Mouse (Mus musculus): ENCODE results near the gene Chek2. TPM values are rescaled to one million over a fixed set of nuclear protein-coding genes. Genes with fewer than 3 reads are reported as not detected.

Chek2 gene
- 2.5 TPM for polyA plus RNA-seq (2017; shearing (Covaris generic))

DNA sequence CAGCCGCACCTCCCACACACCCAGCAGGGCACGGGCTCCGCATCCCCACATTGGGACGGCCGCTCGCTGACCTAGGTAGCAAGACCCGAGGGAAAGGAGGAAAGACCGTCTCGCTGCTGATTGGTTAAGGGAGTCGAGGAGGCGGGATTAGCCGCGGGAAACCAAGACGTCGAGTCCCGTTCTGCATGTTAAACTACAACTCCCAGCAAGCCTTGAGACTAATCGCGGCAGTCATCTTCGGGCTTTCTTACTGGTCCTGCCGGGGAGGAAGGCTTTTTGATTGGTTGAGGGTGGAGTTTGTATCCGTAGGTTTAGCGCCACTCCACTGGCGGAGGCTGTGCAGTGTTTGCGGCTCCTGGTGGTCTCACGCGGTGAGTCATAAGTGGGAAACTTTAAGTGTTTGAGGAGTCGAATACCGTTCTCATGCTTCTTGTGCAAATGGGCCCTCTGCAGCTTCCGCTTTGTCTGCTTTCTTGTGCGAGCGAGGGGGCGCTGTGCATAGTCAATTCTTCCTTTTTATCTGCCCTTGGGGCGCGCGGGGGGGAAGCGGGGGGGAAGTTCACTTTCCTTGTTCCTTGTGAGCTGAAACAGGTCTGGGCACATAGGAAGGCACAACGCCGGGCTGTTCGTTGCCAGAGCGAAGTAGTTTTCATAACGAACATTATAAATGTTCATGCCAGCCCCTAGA lies at the start of gene Chek2, which contains the start of gene Hscb:
TSS of gene Chek2 (plus strand) at position 302 of the 688 bp plus-strand sequence.
TSS of gene Hscb (minus strand) at position 100 of the 688 bp plus-strand sequence.

DNA sequence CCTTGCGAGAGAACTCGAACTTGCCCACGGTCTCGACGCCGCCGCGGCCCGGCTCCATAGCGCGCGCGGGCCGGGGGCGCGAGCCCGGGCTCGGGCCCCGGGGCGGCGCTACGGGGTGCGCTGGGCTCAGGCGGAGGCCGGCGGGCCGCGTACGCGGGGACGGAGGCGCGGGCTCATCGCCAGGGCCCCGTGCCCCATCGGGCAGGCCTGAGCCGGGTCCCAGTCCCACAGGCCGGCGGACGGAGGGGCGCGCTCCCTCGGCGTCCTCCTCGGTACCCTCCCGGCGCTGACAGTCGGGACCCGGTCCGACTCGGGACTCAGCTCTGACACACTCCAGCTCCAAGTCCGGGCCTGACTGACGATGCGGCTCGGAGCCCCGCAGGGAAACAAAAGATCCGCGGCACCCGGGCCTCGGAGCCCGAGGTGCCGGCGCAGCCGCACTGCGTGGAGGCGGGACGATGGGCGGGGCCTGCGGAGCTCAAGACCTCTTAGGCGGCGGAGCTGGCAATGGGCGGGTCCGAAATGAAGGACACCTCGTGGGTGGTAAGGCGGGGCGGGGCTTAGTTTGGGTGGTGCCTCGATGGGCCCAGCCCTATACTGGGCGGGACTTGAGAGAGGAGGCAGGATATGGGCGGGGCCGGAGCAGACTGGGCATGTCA lies 30.0 kb upstream of the Chek2 start, which contains the start of gene Ulk1:
TSS of gene Ulk1 (minus strand) at position 431 of the 659 bp plus-strand sequence.

DNA sequence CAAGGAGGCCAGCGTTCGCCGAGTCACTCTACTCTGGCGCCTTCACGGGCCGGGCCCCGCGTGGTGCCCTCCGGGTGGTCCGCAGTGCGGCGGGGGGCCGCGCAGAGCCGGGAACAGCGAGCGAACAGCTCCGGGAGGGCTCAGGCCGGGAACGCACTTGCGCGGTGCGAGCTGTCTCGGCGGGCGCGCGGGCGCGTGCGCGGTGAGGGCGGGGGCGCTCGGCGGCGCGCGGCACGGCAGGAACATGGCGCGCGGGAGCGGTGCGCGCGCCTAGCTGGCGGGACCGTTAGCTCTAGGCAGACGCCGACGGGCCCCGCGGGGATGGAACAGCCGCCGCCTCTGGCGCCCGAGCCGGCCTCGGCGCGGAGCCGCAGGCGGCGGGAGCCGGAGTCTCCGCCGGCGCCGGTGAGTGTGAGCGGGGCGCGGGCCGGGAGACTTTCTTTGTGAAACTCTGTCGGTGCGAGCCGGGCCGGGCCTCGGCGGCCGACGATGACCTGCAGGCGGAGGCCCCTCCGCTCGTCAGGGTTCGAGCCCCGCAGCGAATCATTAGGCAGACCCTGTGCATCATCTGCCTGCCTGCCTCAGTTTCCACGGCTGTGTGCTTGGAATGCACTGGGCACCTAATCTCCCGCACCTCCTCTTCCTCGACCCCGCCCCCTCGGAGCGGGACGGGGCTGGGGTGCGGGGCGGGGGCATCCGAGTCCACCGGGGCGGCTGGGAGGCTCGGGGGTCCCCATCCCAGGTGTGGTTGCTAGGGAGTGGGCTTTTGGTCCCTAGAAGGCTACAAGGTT lies 40.0 kb downstream of the Chek2 start, which contains the start of gene Ttc28:
TSS of gene Ttc28 (plus strand) at position 220 of the 791 bp plus-strand sequence.

Other genes starting within 250 kb of the Chek2 start
- gene Noc4l, start 186.6 kb upstream of the Chek2 start, polyA plus RNA-seq (2017; shearing (Covaris generic)): 48.3 TPM
- 47.0 TPM for gene Ddx51, start 186.5 kb upstream of the Chek2 start, polyA plus RNA-seq (2017; shearing (Covaris generic))
- 66.9 TPM for gene Ep400, start 69.3 kb upstream of the Chek2 start, polyA plus RNA-seq (2017; shearing (Covaris generic))
- gene Pus1, start 59.3 kb upstream of the Chek2 start, polyA plus RNA-seq (2017; shearing (Covaris generic)): 31.8 TPM
- gene Ulk1, start 29.9 kb upstream of the Chek2 start, polyA plus RNA-seq (2017; shearing (Covaris generic)): 117 TPM
- gene Hscb, start 202 bp upstream of the Chek2 start, polyA plus RNA-seq (2017; shearing (Covaris generic)): 18.1 TPM
- gene Ttc28, start 39.8 kb downstream of the Chek2 start, polyA plus RNA-seq (2017; shearing (Covaris generic)): 3.3 TPM

Measured in effector memory CD4-positive, alpha-beta T cell, adult 5 months (primary cell).